Mouse (Mus musculus) macrophage (primary cell): ENCODE results near the gene Capza1. TPM values are rescaled to one million over a fixed set of nuclear protein-coding genes. Genes with fewer than 3 reads are reported as not detected.
"Not testable (repeated sequence)": the region's sequence is repeated elsewhere in the genome, so short reads cannot be mapped to it uniquely, and the experiment has no call there.

ENCODE experiments used
- H3K27ac ChIP-seq: fragments of 350-480 bp; formaldehyde crosslinking; 2 replicates; pipeline ENCODE4 v1.9.0; 2021
- H3K36me3 ChIP-seq: fragments of 350-480 bp; formaldehyde crosslinking; 2 replicates; pipeline ENCODE4 v1.9.0; 2021; ENCODE audit errors: inconsistent target
- H3K4me3 ChIP-seq: fragments of 350-480 bp; formaldehyde crosslinking; 2 replicates; pipeline ENCODE4 v1.9.0; 2021; ENCODE audit errors: inconsistent target
- H3K79me2 ChIP-seq: fragments of 350-480 bp; formaldehyde crosslinking; 2 replicates; pipeline ENCODE4 v1.9.0; 2021; ENCODE audit errors: inconsistent target
- WGBS: methylation state at CpG from one replicate; pipeline ENCODE4 v1.1.7; 2026; ENCODE audit warnings: inconsistent platforms; ENCODE audit not compliant: missing documents; 5-methylcytosine and 5-hydroxymethylcytosine counted together
- polyA plus RNA-seq: library from polyadenylated mRNA; stranded (reverse); fragments of 250-400 nt; gene quantifications from 3 replicates; pipeline ENCODE4 v1.2.4, GENCODE M21; 2018; ENCODE audit warnings: inconsistent platforms
- total RNA-seq, 78 experiments: library from RNA; depleted of rRNA; stranded (reverse); fragments of 250-400 nt; gene quantifications; 1 replicate in 9 of 78; 2 replicates in 24 of 78; 3 replicates in 43 of 78; 4 replicates in 2 of 78; pipeline ENCODE4 v1.2.4; 2018; ENCODE audit warnings: inconsistent platforms in 56 of 78

Capza1 gene
- 100 to 1,000 TPM in 23 of 26 experiments, 10 to 100 TPM in 3; 70.4 to 169 (median 125) TPM for total RNA-seq (2018; cell fraction: chromatin; rRNA removed)
- 100 to 1,000 TPM; 178 to 251 (median 206) TPM for total RNA-seq (2018; cell fraction: cytosol; rRNA removed)
- total RNA-seq (2018; cell fraction: nucleus; rRNA removed), result 100 to 1,000 TPM in 23 of 26 experiments, 10 to 100 TPM in 3; 95.2 to 190 (median 125) TPM
- polyA plus RNA-seq, result 164 to 243 TPM (median 189 TPM) in 3 replicates

GRCm38 (mm10) chr3:104863786-104864650 lies at the start of gene Capza1, which contains the start of gene St7l:
Capza1 (minus strand) TSS chr3:104864505.
St7l (plus strand) TSS chr3:104864005.
- under 1% methylated on average over 43 of the region's 43 CpGs for WGBS
- peaks cover 86% of the 10 kb centered on the region for H3K79me2 ChIP-seq
- H3K27ac ChIP-seq, result peak within 1 kb of the TSS; percentile 99
- H3K36me3 ChIP-seq, result no peaks in the 10 kb centered on the region
- peak within 1 kb of the TSS; percentile 96 for H3K4me3 ChIP-seq

- no peaks in the 10 kb centered on the region for H3K79me2 ChIP-seq
- 98% methylated on average over 6 of the region's 6 CpGs for WGBS
- no peak overlapping the region for H3K27ac ChIP-seq
- H3K4me3 ChIP-seq, result no peak overlapping the region
- H3K36me3 ChIP-seq, result 0 out of 2 replicates have a peak, but pooled peaks cover 13% of the 10 kb centered on the region
Measured at GRCm38 (mm10) chr3:104909195-104909594, 44.9 kb upstream of the Capza1 start.

- H3K36me3 ChIP-seq, result peaks cover 13% of the 10 kb centered on the region; the same call in 1 of the 2 replicates
- 100% methylated on average over 3 of the region's 3 CpGs for WGBS
- H3K4me3 ChIP-seq, result no peak overlapping the region
- no peak overlapping the region for H3K27ac ChIP-seq
- no peaks in the 10 kb centered on the region for H3K79me2 ChIP-seq
Measured at GRCm38 (mm10) chr3:104906007-104906406, 41.7 kb upstream of the Capza1 start.

GRCm38 (mm10) chr3:104905389-104905788 lies 41.1 kb upstream of the Capza1 start:
- Histone ChIP-seq H3K4me3 (no peak overlapping the region), H3K79me2 (no peaks in the 10 kb centered on the region), H3K27ac (no peak overlapping the region), H3K36me3 (peaks cover 13% of the 10 kb centered on the region; the same call in 1 of the 2 replicates)
- 94% methylated on average over 4 of the region's 4 CpGs for WGBS

GRCm38 (mm10) chr3:104901154-104901553 lies 36.8 kb upstream of the Capza1 start:
- 100% methylated on average over 4 of the region's 4 CpGs for WGBS
- no peak overlapping the region for H3K4me3 ChIP-seq
- H3K36me3 ChIP-seq, result peaks cover 28% of the 10 kb centered on the region; the same call in 1 of the 2 replicates
- H3K79me2 ChIP-seq, result no peaks in the 10 kb centered on the region
- H3K27ac ChIP-seq, result no peak overlapping the region

- 96% methylated on average over 3 of the region's 3 CpGs for WGBS
- H3K4me3 ChIP-seq, result no peak overlapping the region
- H3K27ac ChIP-seq, result no peak overlapping the region
- peaks cover 53% of the 10 kb centered on the region for H3K36me3 ChIP-seq
- H3K79me2 ChIP-seq, result no peaks in the 10 kb centered on the region
Measured at GRCm38 (mm10) chr3:104896141-104896540, 31.8 kb upstream of the Capza1 start.

- Histone ChIP-seq H3K36me3 (peaks cover 41% of the 10 kb centered on the region), H3K4me3 (no peak overlapping the region), H3K27ac (no peak overlapping the region), H3K79me2 (no peaks in the 10 kb centered on the region)
- WGBS, result 91% methylated on average over 3 of the region's 3 CpGs
Measured at GRCm38 (mm10) chr3:104888585-104888984, 24.3 kb upstream of the Capza1 start.

GRCm38 (mm10) chr3:104869611-104870010 lies 5.3 kb upstream of the Capza1 start:
- no peak overlapping the region for H3K4me3 ChIP-seq
- H3K27ac ChIP-seq, result no peak overlapping the region
- H3K79me2 ChIP-seq, result peaks cover 32% of the 10 kb centered on the region
- H3K36me3 ChIP-seq, result peaks cover 42% of the 10 kb centered on the region

- H3K4me3 ChIP-seq, H3K27ac ChIP-seq: not testable (repeated sequence)
- Histone ChIP-seq H3K79me2 (peaks cover 59% of the 10 kb centered on the region), H3K36me3 (peaks cover 15% of the 10 kb centered on the region)
Measured at GRCm38 (mm10) chr3:104866674-104867073, 2.4 kb upstream of the Capza1 start.

GRCm38 (mm10) chr3:104865341-104865788 lies 1.1 kb upstream of the Capza1 start:
- Histone ChIP-seq H3K4me3 (peak overlapping the region; percentile 96), H3K36me3 (peaks cover 2% of the 10 kb centered on the region), H3K79me2 (peaks cover 72% of the 10 kb centered on the region), H3K27ac (peak overlapping the region; percentile 99)
- 2% methylated on average over 11 of the region's 12 CpGs for WGBS

- Histone ChIP-seq H3K27ac (peak overlapping the region; percentile 99), H3K79me2 (peaks cover 78% of the 10 kb centered on the region), H3K4me3 (peak overlapping the region; percentile 96), H3K36me3 (no peaks in the 10 kb centered on the region)
- under 1% methylated on average over 37 of the region's 48 CpGs for WGBS
Measured at GRCm38 (mm10) chr3:104864651-104865340, 491 bp upstream of the Capza1 start.

GRCm38 (mm10) chr3:104858560-104858959 lies 5.7 kb downstream of the Capza1 start:
- Histone ChIP-seq H3K79me2 (peaks cover 100% of the 10 kb centered on the region), H3K27ac (no peak overlapping the region), H3K4me3 (no peak overlapping the region), H3K36me3 (peaks cover 12% of the 10 kb centered on the region)
- WGBS, result no CpG with 5 or more reads among the region's 1 CpGs

GRCm38 (mm10) chr3:104856106-104856505 lies 8.2 kb downstream of the Capza1 start:
- WGBS, result 31% methylated on average over 1 of the region's 1 CpGs
- no peak overlapping the region for H3K4me3 ChIP-seq
- H3K36me3 ChIP-seq, result peaks cover 12% of the 10 kb centered on the region
- H3K79me2 ChIP-seq, result peaks cover 100% of the 10 kb centered on the region
- no peak overlapping the region for H3K27ac ChIP-seq

- Histone ChIP-seq H3K79me2 (peaks cover 100% of the 10 kb centered on the region), H3K4me3 (no peak overlapping the region), H3K27ac (peak overlapping the region; percentile 13; the same call in 1 of the 2 replicates), H3K36me3 (peaks cover 12% of the 10 kb centered on the region)
Measured at GRCm38 (mm10) chr3:104854866-104855265, 9.4 kb downstream of the Capza1 start.
